12 mouse cellular contexts compared by ENCODE assay signal in the genomic region with DNA sequence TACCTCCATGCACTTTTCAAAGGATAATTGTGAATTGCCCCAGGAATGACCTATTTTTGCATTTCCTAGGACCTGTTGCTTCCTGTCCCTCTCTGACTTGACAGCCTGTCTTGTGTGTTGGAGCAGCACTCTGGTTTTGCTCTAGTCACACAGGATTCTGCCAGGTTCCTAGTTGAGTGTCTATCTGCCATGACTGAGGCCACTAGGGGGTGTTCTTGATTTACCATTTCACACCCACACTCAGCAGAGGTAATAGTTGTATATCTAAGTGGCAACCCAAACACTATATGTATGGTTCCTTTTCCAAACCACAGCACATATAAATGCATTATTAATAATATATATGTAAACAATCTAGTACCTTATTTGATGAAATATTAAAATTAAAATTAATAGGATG. TPM values are rescaled to one million over a fixed set of nuclear protein-coding genes. Genes with fewer than 3 reads are reported as not detected.
DNase-seq lines count a peak whose midpoint lies in the region; ATAC-seq and TF ChIP-seq lines count a peak whose summit lies in the region.
"Had no signal": no experiment of that assay in that cellular context is flagged by ENCODE, and none has a peak within 500 bp of the region (broad histone marks: within the 10 kb centered on the region; RNA-seq: fewer than 3 reads in every experiment).

No protein-coding gene starts in this region.

- no peaks in the 10 kb centered on the region for H3K4me1 ChIP-seq in kidney, postnatal 0 days (replicated peaks; ENCODE audit: insufficient read depth, low read length)
- H3K4me1 ChIP-seq in forebrain, embryonic 15.5 days: no peaks in the 10 kb centered on the region
- H3K4me1 ChIP-seq: embryonic facial prominence, embryonic 12.5 days had no signal

- no peak overlapping the region for H3K4me2 ChIP-seq in kidney, postnatal 0 days (ENCODE audit: low read length)
- H3K4me2 ChIP-seq in forebrain, embryonic 15.5 days (replicated peaks): no peak overlapping the region
- H3K4me2 ChIP-seq: embryonic facial prominence, embryonic 12.5 days had no signal

- H3K9me3 ChIP-seq in kidney, postnatal 0 days (replicated peaks; ENCODE audit: low read length): no peaks in the 10 kb centered on the region
- no peaks in the 10 kb centered on the region for H3K9me3 ChIP-seq in forebrain, embryonic 15.5 days
- H3K9me3 ChIP-seq: embryonic facial prominence, embryonic 12.5 days had no signal

- no peaks in the 10 kb centered on the region for H3K36me3 ChIP-seq in kidney, postnatal 0 days (ENCODE audit: insufficient read depth, low read length)
- no peaks in the 10 kb centered on the region for H3K36me3 ChIP-seq in forebrain, embryonic 15.5 days
- H3K36me3 ChIP-seq: embryonic facial prominence, embryonic 12.5 days had no signal

- TF ChIP-seq CTCF in kidney, postnatal 0 days (IDR thresholded peaks at IDR 0.05; ENCODE audit: low read depth): peak; percentile 52

- no peak for ATAC-seq in kidney, postnatal 0 days (replicated peaks; ENCODE audit: low FRiP score, low read depth)
- ATAC-seq in forebrain, embryonic 15.5 days (replicated peaks): no peak
- ATAC-seq: CD4-positive, CD25-positive, alpha-beta regulatory T cell, adult 4 months had no signal

- no peak overlapping the region for H3K9ac ChIP-seq in kidney, postnatal 0 days (ENCODE audit: low read depth, low read length)
- H3K9ac ChIP-seq in forebrain, embryonic 15.5 days (replicated peaks): no peak overlapping the region
- H3K9ac ChIP-seq: embryonic facial prominence, embryonic 12.5 days had no signal

- DNase-seq in adrenal gland, postnatal 14 days: peak; percentile 10
- no peak for DNase-seq in adrenal gland, postnatal 4 days (ENCODE audit: low spot score in 2 of 2)
- no peak for DNase-seq in kidney, postnatal 0 days (ENCODE audit: low spot score)
- no peak for DNase-seq in kidney, adult 11 months
- DNase-seq in 3T3-L1 (ENCODE audit: low read depth, low spot score): peak; percentile 57
- DNase-seq in brain, adult 2 months (ENCODE audit: low read depth, low spot score): peak; percentile 11
- no peak for DNase-seq in T-cell, adult 2 months (ENCODE audit: low spot score)

- H3K27ac ChIP-seq in kidney, postnatal 0 days: no peak overlapping the region
- H3K27ac ChIP-seq in forebrain, embryonic 15.5 days (replicated peaks): no peak overlapping the region
- H3K27ac ChIP-seq: embryonic facial prominence, embryonic 12.5 days had no signal

- H3K27me3 ChIP-seq in kidney, postnatal 0 days (ENCODE audit: insufficient read depth, low read length): no peaks in the 10 kb centered on the region
- H3K27me3 ChIP-seq in forebrain, embryonic 15.5 days: no peaks in the 10 kb centered on the region
- H3K27me3 ChIP-seq: embryonic facial prominence, embryonic 12.5 days had no signal

- no peak overlapping the region for H3K4me3 ChIP-seq in kidney, postnatal 0 days (replicated peaks; ENCODE audit: low read depth, low read length)
- H3K4me3 ChIP-seq in forebrain, embryonic 15.5 days: no peak overlapping the region
- H3K4me3 ChIP-seq: embryonic facial prominence, embryonic 12.5 days had no signal

RNA-seq across cellular contexts. Expression of gene Calcb, which starts 26.1 kb away (rescaled TPM):
- total RNA-seq in adrenal gland, postnatal 14 days (2021): not detected in 2 replicates
- not detected for total RNA-seq in adrenal gland, postnatal 4 days (2021)
- polyA plus RNA-seq in kidney, postnatal 0 days (2015; fragmentation: Nextera tagmentation; extraction: Ambion mirVana): 0.14 TPM in 1 of 2 replicates, not detected in the other
- polyA plus RNA-seq in forebrain, embryonic 15.5 days (2015; fragmentation: Nextera tagmentation; extraction: Ambion mirVana): not detected in 2 replicates
- polyA plus RNA-seq: CD4-positive, CD25-positive, alpha-beta regulatory T cell, adult 4 months; liver, embryonic 16.5 days had no signal

RNA-seq across cellular contexts. Expression of gene Insc, which starts 51.2 kb away (rescaled TPM):
- 2.7 and 3.8 TPM in 2 replicates for total RNA-seq in adrenal gland, postnatal 14 days (2021)
- total RNA-seq in adrenal gland, postnatal 4 days (2021): 1 to 10 TPM; 2.8 to 7.3 TPM
- 3.5 and 4.2 TPM in 2 replicates for polyA plus RNA-seq in kidney, postnatal 0 days (2015; fragmentation: Nextera tagmentation; extraction: Ambion mirVana)
- 0.69 and 0.88 TPM in 2 replicates for polyA plus RNA-seq in forebrain, embryonic 15.5 days (2015; fragmentation: Nextera tagmentation; extraction: Ambion mirVana)
- polyA plus RNA-seq: CD4-positive, CD25-positive, alpha-beta regulatory T cell, adult 4 months had no signal

RNA-seq across cellular contexts. Expression of gene Calca, which starts 56.2 kb away (rescaled TPM):
- not detected in 2 replicates for total RNA-seq in adrenal gland, postnatal 14 days (2021)
- under 1 TPM; 0.56 to 0.67 TPM for total RNA-seq in adrenal gland, postnatal 4 days (2021)
- 1.7 and 2.4 TPM in 2 replicates for polyA plus RNA-seq in kidney, postnatal 0 days (2015; fragmentation: Nextera tagmentation; extraction: Ambion mirVana)
- 0.45 and 0.76 TPM in 2 replicates for polyA plus RNA-seq in forebrain, embryonic 15.5 days (2015; fragmentation: Nextera tagmentation; extraction: Ambion mirVana)
- total RNA-seq: heart, postnatal 25 days had no signal
- polyA plus RNA-seq: CD4-positive, CD25-positive, alpha-beta regulatory T cell, adult 4 months had no signal

Comparison
In these comparisons a context has a peak if more than half of its experiments do, and no peak if none do; other contexts are left out.
1. DNase-seq: peak in adrenal gland, postnatal 14 days (single experiment), 3T3-L1 (single experiment) and brain, adult 2 months (single experiment); none in adrenal gland, postnatal 4 days (0 of 2), kidney, postnatal 0 days (single experiment), kidney, adult 11 months (single experiment) and T-cell, adult 2 months (single experiment).